Mouse (Mus musculus) activated CD4-positive, CD25-positive, alpha-beta regulatory T cell (primary cell): ENCODE data around the gene Prss38. TPM values are rescaled to one million over a fixed set of nuclear protein-coding genes. Genes with fewer than 3 reads are reported as not detected.

Source experiments
- polyA plus RNA-seq, 2 experiments: library from polyadenylated mRNA; unstranded; fragments of 100-300 nt; shearing (Covaris generic); gene quantifications; one replicate each; pipeline ENCODE4 v1.2.1; 2017

Prss38 gene
- under 1 TPM in 1 of 2 experiments, not detected in 1; 0.55 TPM for polyA plus RNA-seq

GRCm38 (mm10) chr11:59375475-59375874, at the start of gene Prss38:
Prss38 (minus strand) TSS chr11:59375657.

Other genes with a start within 250 kb of the Prss38 start
- under 1 TPM; 0.01 to 0.08 TPM for gene Obscn, start 239.3 kb downstream of the Prss38 start, polyA plus RNA-seq
- 1 to 10 TPM; 8.4 to 9.3 TPM for gene Iba57, start 211.9 kb downstream of the Prss38 start, polyA plus RNA-seq
- not detected for gene Gjc2, start 192.4 kb downstream of the Prss38 start, polyA plus RNA-seq
- gene Guk1, start 183.4 kb downstream of the Prss38 start, polyA plus RNA-seq = 100 to 1,000 TPM in 1 of 2 experiments, 10 to 100 TPM in 1; 64.2 to 103 TPM
- gene Mrpl55, start 173.2 kb downstream of the Prss38 start, polyA plus RNA-seq = 10 to 100 TPM; 37.4 to 52.8 TPM
- 10 to 100 TPM; 30.3 to 44.6 TPM for gene 2310033P09Rik, start 167.3 kb downstream of the Prss38 start, polyA plus RNA-seq
- 100 to 1,000 TPM; 488 to 499 TPM for gene Arf1, start 147.4 kb downstream of the Prss38 start, polyA plus RNA-seq
- not detected for gene Wnt3a, start 84.9 kb downstream of the Prss38 start, polyA plus RNA-seq
- under 1 TPM in 1 of 2 experiments, not detected in 1; 0.05 TPM for gene Wnt9a, start 68.7 kb downstream of the Prss38 start, polyA plus RNA-seq
- gene Jmjd4, start 74.4 kb upstream of the Prss38 start, polyA plus RNA-seq = 1 to 10 TPM; 8.7 to 9.5 TPM
- 10 to 100 TPM; 50.0 to 51.6 TPM for gene Snap47, start 75.5 kb upstream of the Prss38 start, polyA plus RNA-seq
- 1 to 10 TPM; 3.1 to 3.7 TPM for gene Zfp867, start 96.8 kb upstream of the Prss38 start, polyA plus RNA-seq
- gene Zkscan17, start 151.1 kb upstream of the Prss38 start, polyA plus RNA-seq = 10 to 100 TPM; 13.2 to 19.7 TPM
- gene Nlrp3, start 165.9 kb upstream of the Prss38 start, polyA plus RNA-seq = under 1 TPM in 1 of 2 experiments, not detected in 1; 0.11 TPM
- not detected for gene Olfr222, start 200.6 kb upstream of the Prss38 start, polyA plus RNA-seq
- not detected for gene Olfr223, start 217.6 kb upstream of the Prss38 start, polyA plus RNA-seq